Mouse (Mus musculus) heart, postnatal 0 days (tissue): ENCODE data around the gene Slc8a3. TPM values are rescaled to one million over a fixed set of nuclear protein-coding genes. Genes with fewer than 3 reads are reported as not detected.

Source experiments
- ATAC-seq: fragments of 200-750 bp; cut with Nextera tagmentation; 2 replicates; pipeline ENCODE4 v1.8.0; 2017; ENCODE audit warnings: low read depth, moderate number of reproducible peaks, moderate library complexity; ENCODE audit not compliant: insufficient read depth
- DNase-seq: peaks from one replicate; pipeline ENCODE4 v3.0.0-alpha.2; 2016; ENCODE audit warnings: low spot score
- H3K27ac ChIP-seq: fragments of 300-500 bp; sonication (generic); 2 replicates; pipeline ENCODE4 v1.5.1; 2014; ENCODE audit warnings: low read depth, mild to moderate bottlenecking
- H3K27me3 ChIP-seq: fragments of 300-500 bp; sonication (generic); 2 replicates; pipeline ENCODE4 v1.6.1; 2014; ENCODE audit warnings: low read length, mixed read lengths; ENCODE audit not compliant: control insufficient read depth, insufficient read depth
- H3K36me3 ChIP-seq: fragments of 300-500 bp; sonication (generic); replicated peaks from 2 replicates; pipeline ENCODE4 v1.6.1; 2014; ENCODE audit warnings: low read length, mixed read lengths; ENCODE audit not compliant: control insufficient read depth, insufficient read depth
- H3K4me1 ChIP-seq: fragments of 300-500 bp; sonication (generic); 2 replicates; pipeline ENCODE4 v1.6.1; 2014; ENCODE audit warnings: antibody characterized with exemption; ENCODE audit not compliant: control insufficient read depth, insufficient read depth
- H3K4me2 ChIP-seq: fragments of 300-500 bp; sonication (generic); 2 replicates; pipeline ENCODE4 v1.6.1; 2014; ENCODE audit warnings: low read depth, mild to moderate bottlenecking, low read length, moderate library complexity
- H3K4me3 ChIP-seq: fragments of 300-500 bp; sonication (generic); 2 replicates; pipeline ENCODE4 v1.5.1; 2014; ENCODE audit warnings: low read depth, low read length
- H3K9ac ChIP-seq: fragments of 300-500 bp; sonication (generic); replicated peaks from 2 replicates; pipeline ENCODE4 v1.6.1; 2014; ENCODE audit warnings: low read depth, low read length, mixed read lengths
- H3K9me3 ChIP-seq: fragments of 300-500 bp; sonication (generic); replicated peaks from 2 replicates; pipeline ENCODE4 v1.6.1; 2016; ENCODE audit warnings: low read length; ENCODE audit not compliant: control insufficient read depth
- CTCF ChIP-seq: IDR thresholded peaks from 2 replicates; pipeline ENCODE4 v1.5.1; 2016; ENCODE audit warnings: antibody characterized with exemption, control low read depth, low read depth
- EP300 ChIP-seq: IDR thresholded peaks from 2 replicates; pipeline ENCODE4 v1.6.1; 2016; ENCODE audit warnings: antibody characterized with exemption, low read depth
- WGBS: fragments of 180-500 bp; shearing (Covaris S2); extraction: QIAGEN DNeasy Blood & Tissue Kit; methylation state at CpG from one replicate; pipeline ENCODE4 v1.1.7; 2014; 5-methylcytosine and 5-hydroxymethylcytosine counted together
- polyA plus RNA-seq: library from polyadenylated mRNA; unstranded; fragments of >200 nt; fragmentation: Nextera tagmentation; extraction: Ambion mirVana; gene quantifications from 2 replicates; pipeline ENCODE4 v1.2.1, GENCODE M21; 2015
- total RNA-seq: library from RNA; depleted of rRNA; stranded (reverse); fragments of >200 nt; gene quantifications from 2 replicates; pipeline ENCODE4 v1.2.3, GENCODE M21; 2014; ENCODE audit warnings: low replicate concordance

Slc8a3 gene
- total and polyA plus RNA-seq, 2 experiments from 2014 or later, result 0.15 TPM; not detected in 1

DNA sequence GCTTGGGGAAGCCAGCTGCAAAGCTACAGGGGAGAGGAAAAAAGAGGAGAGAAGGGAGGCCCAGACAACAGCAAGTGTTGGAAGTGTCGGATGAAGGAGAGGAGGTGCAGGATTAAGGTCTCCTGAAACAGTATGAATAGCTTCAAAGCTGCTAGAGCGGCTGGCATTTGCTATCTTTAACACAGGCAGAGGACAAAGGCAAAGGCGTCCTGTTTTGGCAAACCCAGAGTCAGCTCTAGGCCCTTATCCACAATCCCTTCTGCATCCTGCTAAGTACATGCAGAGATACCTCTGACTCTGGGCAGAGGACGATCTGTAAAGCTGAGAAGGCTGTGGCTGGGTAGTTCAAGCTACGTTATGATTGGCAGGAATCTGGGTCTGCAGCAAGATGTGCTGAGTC is 38.4 kb downstream of the Slc8a3 start:
- Histone ChIP-seq H3K4me2 (no peak overlapping the region), H3K4me3 (no peak overlapping the region), H3K27ac (no peak overlapping the region), H3K36me3 (no peaks in the 10 kb centered on the region), H3K27me3 (no peaks in the 10 kb centered on the region), H3K9ac (no peak overlapping the region), H3K4me1 (no peaks in the 10 kb centered on the region), H3K9me3 (no peaks in the 10 kb centered on the region)
- 23% methylated on average over 5 of the region's 5 CpGs for WGBS
- DNase-seq, result no peak
- ATAC-seq, result no peak
- TF ChIP-seq CTCF (no peak), EP300 (no peak)

DNA sequence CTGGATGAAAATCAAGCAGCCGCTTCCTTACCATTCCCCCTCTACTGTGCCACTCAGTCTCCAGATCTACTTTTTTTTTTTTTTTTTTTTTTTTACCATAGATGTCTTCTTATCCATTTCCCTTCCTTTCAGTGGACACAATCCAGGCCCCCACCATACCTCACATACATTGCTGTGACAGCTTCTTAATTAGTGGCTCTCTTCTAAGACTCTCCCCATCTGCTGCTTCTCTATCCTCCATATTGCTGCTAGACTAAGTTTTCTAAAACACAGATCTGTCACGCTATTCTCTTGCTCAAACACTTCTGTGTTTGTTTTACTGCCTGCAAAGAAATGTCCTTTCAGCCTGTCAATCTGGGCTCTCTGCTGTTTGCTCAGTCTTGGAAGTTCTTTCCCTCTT is 54.9 kb downstream of the Slc8a3 start:
- TF ChIP-seq EP300 (no peak), CTCF (no peak)
- no peak overlapping the region for H3K9ac ChIP-seq
- ATAC-seq (no peak), DNase-seq (no peak)
- H3K4me2 ChIP-seq, result no peak overlapping the region
- WGBS, result 79% methylated on average over 2 of the region's 2 CpGs
- no peaks in the 10 kb centered on the region for H3K36me3 ChIP-seq
- no peaks in the 10 kb centered on the region for H3K27me3 ChIP-seq
- no peak overlapping the region for H3K27ac ChIP-seq
- H3K4me3 ChIP-seq, result no peak overlapping the region
- no peaks in the 10 kb centered on the region for H3K9me3 ChIP-seq
- H3K4me1 ChIP-seq, result no peaks in the 10 kb centered on the region

DNA sequence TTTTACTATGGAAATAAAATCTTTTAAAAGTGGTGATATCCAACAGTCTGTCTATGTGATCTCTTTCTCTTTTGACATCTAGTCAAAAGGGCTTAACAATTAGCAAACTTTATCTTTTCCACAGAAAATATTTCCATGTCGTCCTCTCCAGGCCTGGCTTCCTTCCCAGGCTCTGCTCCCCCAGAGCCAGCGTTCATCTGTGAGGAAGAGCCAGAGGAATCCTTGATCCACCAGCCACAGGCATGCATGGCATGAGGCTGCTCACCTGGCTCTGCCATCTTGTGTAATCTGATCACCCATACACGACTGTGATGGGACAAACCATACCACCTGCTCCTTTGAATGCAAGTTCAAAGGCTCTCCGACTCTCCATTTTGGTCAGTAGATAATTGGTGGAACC is 58.4 kb downstream of the Slc8a3 start:
- Histone ChIP-seq H3K27me3 (no peaks in the 10 kb centered on the region), H3K36me3 (no peaks in the 10 kb centered on the region), H3K4me3 (no peak overlapping the region), H3K9me3 (no peaks in the 10 kb centered on the region), H3K9ac (no peak overlapping the region), H3K27ac (no peak overlapping the region), H3K4me1 (no peaks in the 10 kb centered on the region), H3K4me2 (no peak overlapping the region)
- WGBS, result 49% methylated on average over 4 of the region's 4 CpGs
- no peak for ATAC-seq
- no peak for DNase-seq
- TF ChIP-seq CTCF (no peak), EP300 (no peak)

DNA sequence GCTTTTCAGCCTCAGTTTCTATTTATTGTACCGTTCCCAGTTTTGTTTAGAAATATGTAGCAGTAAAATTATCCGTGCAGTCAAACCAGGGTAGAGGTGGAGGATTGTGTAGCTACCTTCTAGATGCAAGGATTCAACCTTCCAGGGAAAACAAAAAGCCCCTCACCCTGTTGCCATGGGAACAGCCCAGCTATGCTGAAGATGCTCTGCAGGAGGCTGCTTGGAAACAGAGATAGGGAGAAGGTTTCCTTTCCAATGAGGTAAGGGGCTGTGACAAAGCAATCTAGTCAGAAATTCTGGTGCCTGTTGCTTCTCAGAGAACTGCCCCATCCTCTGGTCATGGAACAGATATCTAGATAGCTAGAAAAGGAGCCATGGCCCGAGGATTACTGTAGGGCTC is 59.6 kb downstream of the Slc8a3 start:
- H3K27ac ChIP-seq, result no peak overlapping the region
- WGBS, result 37% methylated on average over 3 of the region's 3 CpGs
- no peak for TF ChIP-seq CTCF
- no peak for TF ChIP-seq EP300
- no peak overlapping the region for H3K9ac ChIP-seq
- no peaks in the 10 kb centered on the region for H3K4me1 ChIP-seq
- no peaks in the 10 kb centered on the region for H3K27me3 ChIP-seq
- no peaks in the 10 kb centered on the region for H3K9me3 ChIP-seq
- ATAC-seq (no peak), DNase-seq (no peak)
- no peak overlapping the region for H3K4me2 ChIP-seq
- no peaks in the 10 kb centered on the region for H3K36me3 ChIP-seq
- no peak overlapping the region for H3K4me3 ChIP-seq

DNA sequence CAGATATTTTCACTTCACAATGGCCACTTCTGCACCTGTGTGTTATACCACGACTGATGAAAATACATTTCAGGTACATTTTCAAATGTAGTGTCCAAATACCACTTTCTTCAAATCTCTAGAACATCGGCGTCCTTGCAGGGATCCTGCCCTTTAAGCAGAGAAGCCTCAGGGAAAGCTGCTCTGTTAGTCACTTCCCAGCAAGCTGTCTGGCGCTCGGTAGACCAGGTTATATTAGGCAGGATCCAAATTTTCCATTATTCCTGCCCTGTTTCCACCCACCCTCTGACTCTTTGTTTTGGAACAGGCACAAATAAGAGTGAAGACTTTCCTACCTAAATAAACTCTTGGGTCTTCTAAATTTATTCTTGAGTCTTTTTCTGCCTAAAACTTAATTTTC is 63.7 kb downstream of the Slc8a3 start:
- no peaks in the 10 kb centered on the region for H3K27me3 ChIP-seq
- H3K4me2 ChIP-seq, result no peak overlapping the region
- no peak overlapping the region for H3K9ac ChIP-seq
- ATAC-seq (no peak), DNase-seq (no peak)
- WGBS, result 69% methylated on average over 5 of the region's 5 CpGs
- no peaks in the 10 kb centered on the region for H3K36me3 ChIP-seq
- no peaks in the 10 kb centered on the region for H3K4me1 ChIP-seq
- no peak overlapping the region for H3K27ac ChIP-seq
- H3K9me3 ChIP-seq, result no peaks in the 10 kb centered on the region
- TF ChIP-seq CTCF (no peak), EP300 (no peak)
- no peak overlapping the region for H3K4me3 ChIP-seq

DNA sequence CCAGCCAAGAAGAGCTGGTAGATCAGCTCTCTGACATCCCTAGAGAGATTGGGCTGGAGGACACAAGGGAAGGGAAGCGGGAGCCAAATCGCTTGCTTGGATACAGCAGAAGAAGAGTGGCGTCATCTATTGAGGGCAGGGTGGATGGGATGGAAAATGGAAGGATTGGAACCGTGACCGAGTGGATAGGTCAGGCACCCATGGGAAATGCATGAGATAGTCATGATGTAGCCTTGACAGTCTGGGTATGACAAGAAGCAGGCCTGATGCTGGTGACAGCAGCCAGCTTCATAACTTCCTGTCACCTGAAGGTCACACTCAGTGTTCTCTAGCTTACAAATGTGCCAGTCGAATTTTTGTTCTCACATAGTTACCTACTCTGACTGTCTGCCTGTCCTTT is 70.2 kb downstream of the Slc8a3 start:
- WGBS, result 44% methylated on average over 6 of the region's 6 CpGs
- H3K4me1 ChIP-seq, result 0 out of 2 replicates have a peak, but pooled peaks cover 5% of the 10 kb centered on the region
- H3K36me3 ChIP-seq, result no peaks in the 10 kb centered on the region
- H3K27me3 ChIP-seq, result no peaks in the 10 kb centered on the region
- TF ChIP-seq EP300, result no peak
- TF ChIP-seq CTCF, result no peak
- no peak overlapping the region for H3K4me2 ChIP-seq
- H3K4me3 ChIP-seq, result no peak overlapping the region
- no peaks in the 10 kb centered on the region for H3K9me3 ChIP-seq
- ATAC-seq (peak; percentile 41; the same call in 1 of the 2 replicates), DNase-seq (no peak)
- H3K27ac ChIP-seq, result no peak overlapping the region
- H3K9ac ChIP-seq, result no peak overlapping the region
